Mouse (Mus musculus) stomach, embryonic 14.5 days (tissue): ENCODE measurements at regions not wholly inside any gene's neighbourhood (a gene's known extent, or its start where the extent isn't known, plus 50 kb on each side); places are given as distances from the start of the nearest gene placed in this dataset.

Experiments
- ATAC-seq: fragments of 200-750 bp; cut with Nextera tagmentation; 2 replicates; pipeline ENCODE4 v1.8.0; 2017; ENCODE audit warnings: low read depth, moderate TSS enrichment; ENCODE audit not compliant: insufficient number of reproducible peaks, insufficient read depth, low FRiP score
- H3K27ac ChIP-seq: fragments of 300-500 bp; sonication (generic); 2 replicates; pipeline ENCODE4 v1.5.1; 2014; ENCODE audit warnings: mild to moderate bottlenecking, low read length, moderate library complexity, mixed read lengths
- H3K27me3 ChIP-seq: fragments of 300-500 bp; sonication (generic); 2 replicates; pipeline ENCODE4 v1.6.1; 2014; ENCODE audit warnings: low read length, control low read depth, mixed read lengths; ENCODE audit not compliant: control insufficient read depth, insufficient read depth
- H3K36me3 ChIP-seq: fragments of 300-500 bp; sonication (generic); 2 replicates; pipeline ENCODE4 v1.6.1; 2014; ENCODE audit warnings: mild to moderate bottlenecking, control low read depth, low read length, moderate library complexity, mixed read lengths; ENCODE audit not compliant: control insufficient read depth, insufficient read depth
- H3K4me1 ChIP-seq: fragments of 300-500 bp; sonication (generic); 2 replicates; pipeline ENCODE4 v1.6.1; 2014; ENCODE audit warnings: low read length, control low read depth, mixed read lengths; ENCODE audit not compliant: control insufficient read depth, insufficient read depth
- H3K4me2 ChIP-seq: fragments of 300-500 bp; sonication (generic); replicated peaks from 2 replicates; pipeline ENCODE4 v1.6.1; 2014; ENCODE audit warnings: low read depth, low read length, control low read depth
- H3K4me3 ChIP-seq: fragments of 300-500 bp; sonication (generic); 2 replicates; pipeline ENCODE4 v1.5.1; 2014; ENCODE audit warnings: low read depth, low read length, control low read depth
- H3K9ac ChIP-seq: fragments of 300-500 bp; sonication (generic); replicated peaks from 2 replicates; pipeline ENCODE4 v1.6.1; 2014; ENCODE audit warnings: low read depth, mild to moderate bottlenecking, control low read depth, low read length, moderate library complexity, mixed read lengths
- H3K9me3 ChIP-seq: fragments of 300-500 bp; sonication (generic); 2 replicates; pipeline ENCODE4 v1.6.1; 2016; ENCODE audit warnings: low read depth, low read length, control low read depth; ENCODE audit not compliant: control insufficient read depth
- WGBS: fragments of 180-500 bp; shearing (Covaris S2); extraction: QIAGEN DNeasy Blood & Tissue Kit; methylation state at CpG from one replicate; pipeline ENCODE4 v1.1.7; 2014; 5-methylcytosine and 5-hydroxymethylcytosine counted together

- Histone ChIP-seq H3K4me1 (no peaks in the 10 kb centered on the region), H3K27ac (no peak overlapping the region), H3K9me3 (no peaks in the 10 kb centered on the region), H3K4me2 (no peak overlapping the region), H3K36me3 (no peaks in the 10 kb centered on the region), H3K27me3 (no peaks in the 10 kb centered on the region), H3K4me3 (no peak overlapping the region), H3K9ac (no peak overlapping the region)
- WGBS: 53% methylated on average over 2 of the region's 2 CpGs
- ATAC-seq: no peak
These were observed 63.0 kb upstream of the Zfp637 start for GRCm38 (mm10) chr6:117778027-117778426.

GRCm38 (mm10) chr6:117778481-117778880 is 62.5 kb upstream of the Zfp637 start:
- H3K27me3 ChIP-seq: no peaks in the 10 kb centered on the region
- ATAC-seq: no peak
- 61% methylated on average over 8 of the region's 8 CpGs for WGBS
- H3K36me3 ChIP-seq: no peaks in the 10 kb centered on the region
- no peak overlapping the region for H3K9ac ChIP-seq
- no peaks in the 10 kb centered on the region for H3K9me3 ChIP-seq
- no peaks in the 10 kb centered on the region for H3K4me1 ChIP-seq
- H3K4me2 ChIP-seq: no peak overlapping the region
- H3K4me3 ChIP-seq: no peak overlapping the region
- H3K27ac ChIP-seq: no peak overlapping the region

DNA sequence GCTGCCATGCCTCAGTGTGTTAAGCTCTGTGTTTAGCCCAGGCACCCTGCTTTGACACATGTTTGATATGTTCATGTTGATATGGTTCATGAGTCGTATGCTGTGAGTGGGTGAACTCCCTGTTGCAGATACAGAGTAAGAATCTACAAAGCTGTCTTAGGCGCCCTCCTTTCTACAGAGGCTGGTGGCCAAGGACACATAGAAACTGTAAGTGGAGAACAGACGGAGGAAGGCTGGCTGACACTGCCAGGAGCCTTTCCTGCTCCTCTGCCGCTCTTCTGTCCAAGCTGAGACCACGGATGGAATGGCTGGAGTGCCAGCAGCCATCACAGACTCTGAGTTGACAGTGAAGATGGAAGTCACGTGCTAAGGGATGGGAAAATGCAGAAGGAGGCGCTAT is 62.0 kb upstream of the Zfp637 start:
- Histone ChIP-seq H3K27ac (no peak overlapping the region), H3K4me3 (no peak overlapping the region), H3K4me1 (no peaks in the 10 kb centered on the region), H3K27me3 (no peaks in the 10 kb centered on the region), H3K4me2 (no peak overlapping the region), H3K36me3 (no peaks in the 10 kb centered on the region), H3K9ac (no peak overlapping the region), H3K9me3 (no peaks in the 10 kb centered on the region)
- ATAC-seq: no peak
- WGBS: 81% methylated on average over 7 of the region's 7 CpGs

GRCm38 (mm10) chr6:117788580-117789540 is 52.1 kb upstream of the Zfp637 start:
- peak; percentile 42; the same call in 1 of the 2 replicates for ATAC-seq
- H3K4me3 ChIP-seq: no peak overlapping the region
- 40% methylated on average over 12 of the region's 12 CpGs for WGBS
- peaks cover 4% of the 10 kb centered on the region; the same call in 1 of the 2 replicates for H3K4me1 ChIP-seq
- no peaks in the 10 kb centered on the region for H3K9me3 ChIP-seq
- no peaks in the 10 kb centered on the region for H3K27me3 ChIP-seq
- no peak overlapping the region for H3K9ac ChIP-seq
- H3K4me2 ChIP-seq: no peak overlapping the region
- H3K27ac ChIP-seq: peak overlapping the region; percentile 36; the same call in 1 of the 2 replicates
- no peaks in the 10 kb centered on the region for H3K36me3 ChIP-seq

- H3K27me3 ChIP-seq: no peaks in the 10 kb centered on the region
These were observed 50.4 kb upstream of the Zfp637 start for GRCm38 (mm10) chr6:117790581-117790980.

More at GRCm38 (mm10) chr6:117790581-117790980, 50.4 kb upstream of the Zfp637 start:
- Histone ChIP-seq H3K9ac (no peak overlapping the region), H3K4me1 (peaks cover 4% of the 10 kb centered on the region; the same call in 1 of the 2 replicates), H3K27ac (no peak overlapping the region), H3K36me3 (no peaks in the 10 kb centered on the region), H3K9me3 (no peaks in the 10 kb centered on the region), H3K4me3 (no peak overlapping the region), H3K4me2 (no peak overlapping the region)
- WGBS: 94% methylated on average over 6 of the region's 6 CpGs
- no peak for ATAC-seq
